Mouse (Mus musculus) ovary, adult 18-20 months (tissue): Measurements from ENCODE around the gene Tmem108.

Experiments
- DNase-seq: peaks from one replicate; pipeline ENCODE4 v3.0.0; 2022; ENCODE audit warnings: low spot score, mixed read lengths

Gene Tmem108

GRCm38 (mm10) chr9:103546695-103547645 lies 214.7 kb downstream of the Tmem108 start:
- DNase-seq: no peak

- no peak for DNase-seq
Observed at GRCm38 (mm10) chr9:103545729-103546128, 215.9 kb downstream of the Tmem108 start.

GRCm38 (mm10) chr9:103545271-103545670 lies 216.4 kb downstream of the Tmem108 start:
- no peak for DNase-seq

- DNase-seq: no peak
Observed at GRCm38 (mm10) chr9:103544599-103544998, 217.0 kb downstream of the Tmem108 start.

GRCm38 (mm10) chr9:103540518-103540917 lies 221.1 kb downstream of the Tmem108 start:
- DNase-seq: no peak

GRCm38 (mm10) chr9:103538047-103538816 lies 223.4 kb downstream of the Tmem108 start:
- DNase-seq: no peak

GRCm38 (mm10) chr9:103536059-103536634 lies 225.5 kb downstream of the Tmem108 start:
- no peak for DNase-seq

GRCm38 (mm10) chr9:103525041-103525537 lies 236.5 kb downstream of the Tmem108 start:
- no peak for DNase-seq

- DNase-seq: no peak
Observed at GRCm38 (mm10) chr9:103524600-103524999, 237.0 kb downstream of the Tmem108 start.

GRCm38 (mm10) chr9:103523742-103524403 lies 237.8 kb downstream of the Tmem108 start:
- no peak for DNase-seq

- DNase-seq: no peak
Observed at GRCm38 (mm10) chr9:103523008-103523407, 238.6 kb downstream of the Tmem108 start.

- no peak for DNase-seq
Observed at GRCm38 (mm10) chr9:103513884-103514283, 247.8 kb downstream of the Tmem108 start.

- no peak for DNase-seq
Observed at GRCm38 (mm10) chr9:103512257-103512656, 249.4 kb downstream of the Tmem108 start.

- DNase-seq: no peak
Observed at GRCm38 (mm10) chr9:103506968-103507584, 254.6 kb downstream of the Tmem108 start.

GRCm38 (mm10) chr9:103505067-103505466 lies 256.6 kb downstream of the Tmem108 start:
- no peak for DNase-seq

GRCm38 (mm10) chr9:103504646-103505045 lies 257.0 kb downstream of the Tmem108 start:
- no peak for DNase-seq

GRCm38 (mm10) chr9:103503586-103504298 lies 257.9 kb downstream of the Tmem108 start:
- DNase-seq: no peak

GRCm38 (mm10) chr9:103502655-103503054 lies 259.0 kb downstream of the Tmem108 start:
- DNase-seq: no peak

- no peak for DNase-seq
Observed at GRCm38 (mm10) chr9:103501861-103502364, 259.7 kb downstream of the Tmem108 start.

GRCm38 (mm10) chr9:103499366-103499765 lies 262.3 kb downstream of the Tmem108 start:
- DNase-seq: no peak
